Mouse (Mus musculus): ENCODE results near the gene Ptpn13. TPM values are rescaled to one million over a fixed set of nuclear protein-coding genes. Genes with fewer than 3 reads are reported as not detected.
A peak's percentile ranks its signal among the peaks of the same experiment; 100 is the strongest.

Gene Ptpn13
- polyA plus RNA-seq, 1 experiment from 2014 or later: 19.1 TPM

DNA sequence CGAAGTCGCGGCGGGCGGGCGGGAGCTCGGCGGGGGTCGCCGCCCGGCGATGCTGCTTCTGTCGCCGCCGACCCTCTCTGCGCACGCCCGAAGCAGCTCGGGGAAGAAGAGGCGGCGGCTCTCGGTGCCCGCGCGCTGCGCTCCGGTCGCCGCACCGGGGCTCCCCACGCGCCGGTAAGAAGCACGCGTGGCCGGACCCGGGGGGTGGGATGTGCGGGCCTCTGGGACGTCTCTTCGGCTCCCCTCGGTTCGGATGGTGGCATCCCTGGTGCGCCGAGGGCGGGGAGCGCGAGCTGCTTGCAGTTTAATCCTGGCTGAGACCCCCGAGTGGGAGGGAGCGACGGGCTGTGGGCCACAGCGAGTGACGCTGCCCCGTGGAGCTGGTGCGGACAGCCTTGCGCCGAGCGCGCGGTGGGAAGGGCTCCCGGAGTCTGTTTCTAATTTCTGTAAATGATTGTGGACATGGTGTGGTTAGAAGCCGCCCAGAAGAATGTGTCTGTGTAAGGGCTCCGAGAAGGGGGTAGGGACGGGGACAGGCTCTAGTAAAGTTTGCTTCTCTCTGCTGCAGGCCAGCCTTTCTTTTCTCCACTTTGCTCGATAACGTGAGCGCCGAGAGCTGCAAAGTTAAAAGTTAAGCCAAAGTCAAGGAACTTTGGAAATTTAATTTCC, 505 bp downstream of the Ptpn13 start:
- Histone ChIP-seq H3K36me3 (no peaks in the 10 kb centered on the region), H3K4me3 (peak overlapping the region; percentile 82), H3K27ac (replicated peaks) (peak overlapping the region; percentile 90), H3K9me3 (no peaks in the 10 kb centered on the region), H3K9ac (replicated peaks) (peak overlapping the region; percentile 88), H3K4me1 (peaks cover 46% of the 10 kb centered on the region), H3K27me3 (peaks cover 8% of the 10 kb centered on the region; the same call in 1 of the 2 replicates), H3K4me2 (replicated peaks) (peak overlapping the region; percentile 63)
- ATAC-seq (ENCODE audit: low FRiP score, low read depth): peak; percentile 31
- WGBS: under 1% methylated on average over 58 of the region's 67 CpGs

DNA sequence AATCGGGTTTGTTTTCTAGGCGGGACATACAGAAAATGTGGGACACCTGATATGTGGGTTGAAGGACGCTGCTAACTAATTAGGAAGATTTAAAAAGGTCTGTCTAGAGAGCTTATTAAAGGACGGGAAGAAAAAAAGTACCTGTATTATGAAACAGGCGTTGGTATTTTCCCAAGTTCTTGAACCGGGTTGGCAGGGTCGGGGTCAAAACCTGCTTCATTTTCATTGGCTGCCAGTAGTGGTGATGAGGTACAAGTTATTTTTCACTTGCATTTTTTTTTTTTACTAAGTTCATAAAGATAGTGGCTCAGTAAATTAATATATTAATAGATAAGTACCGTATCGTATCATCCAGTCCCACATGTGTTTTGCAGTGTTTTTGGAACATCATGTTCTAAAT, 1.3 kb downstream of the Ptpn13 start:
- Histone ChIP-seq H3K4me1 (peaks cover 38% of the 10 kb centered on the region), H3K36me3 (no peaks in the 10 kb centered on the region)
- 12% methylated on average over 9 of the region's 9 CpGs for WGBS

DNA sequence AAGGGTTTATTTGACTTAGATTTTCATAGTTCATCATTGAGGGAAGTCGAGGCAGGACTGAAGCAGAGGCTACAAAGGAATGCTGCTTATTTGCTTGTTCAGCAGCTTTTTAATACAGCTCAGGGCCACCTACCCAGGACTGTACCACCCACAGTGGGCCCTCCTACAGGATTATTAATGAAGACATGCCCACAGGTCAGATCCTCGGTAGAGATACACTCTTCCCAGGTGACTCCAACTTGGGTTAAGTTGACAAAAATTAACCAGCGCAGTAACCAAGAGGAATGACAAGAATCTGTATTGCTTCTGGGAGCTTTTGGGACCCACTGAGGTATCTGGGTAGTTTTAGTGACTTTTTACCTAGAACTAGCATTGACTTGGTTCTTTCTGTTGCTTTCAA, 6.0 kb downstream of the Ptpn13 start:
- Histone ChIP-seq H3K36me3 (no peaks in the 10 kb centered on the region), H3K4me3 (no peak overlapping the region), H3K4me2 (replicated peaks) (no peak overlapping the region), H3K27me3 (no peaks in the 10 kb centered on the region), H3K9me3 (no peaks in the 10 kb centered on the region), H3K4me1 (peaks cover 21% of the 10 kb centered on the region), H3K9ac (replicated peaks) (no peak overlapping the region), H3K27ac (replicated peaks) (no peak overlapping the region)
- 77% methylated on average over 3 of the region's 3 CpGs for WGBS
- no peak for ATAC-seq (ENCODE audit: low FRiP score, low read depth)

More for the DNA sequence above, 1.3 kb downstream of the Ptpn13 start:
- H3K27me3 ChIP-seq: peaks cover 5% of the 10 kb centered on the region; the same call in 1 of the 2 replicates
- peak overlapping the region; percentile 88; the same call in 1 of the 2 replicates for H3K9ac ChIP-seq (replicated peaks)
- ATAC-seq (ENCODE audit: low FRiP score, low read depth): no peak
- no peak overlapping the region for H3K27ac ChIP-seq (replicated peaks)
- H3K4me2 ChIP-seq (replicated peaks): peak overlapping the region; percentile 63
- peak overlapping the region; percentile 82 for H3K4me3 ChIP-seq
- no peaks in the 10 kb centered on the region for H3K9me3 ChIP-seq

DNA sequence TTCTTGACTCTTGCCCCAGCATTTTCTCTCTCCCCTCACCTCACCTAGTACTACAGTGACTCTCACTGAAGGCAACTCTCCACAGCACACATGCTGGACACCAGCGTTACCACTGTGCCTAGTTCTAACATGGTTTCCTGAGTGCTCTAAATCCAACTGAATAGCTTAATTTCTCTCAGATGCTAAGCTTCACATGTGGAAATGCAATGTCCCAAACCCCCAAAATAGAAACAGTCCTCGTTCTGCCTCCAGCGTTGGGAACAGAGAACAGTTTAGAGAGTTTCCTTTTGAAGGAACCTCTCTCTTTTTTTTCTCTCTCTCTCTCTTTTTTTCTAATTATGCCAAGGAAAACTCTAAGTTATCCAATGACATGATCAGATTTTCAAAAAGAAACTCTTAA, 6.5 kb downstream of the Ptpn13 start:
- no peak for ATAC-seq (ENCODE audit: low FRiP score, low read depth)
- peaks cover 22% of the 10 kb centered on the region for H3K4me1 ChIP-seq
- H3K27me3 ChIP-seq: no peaks in the 10 kb centered on the region
- H3K9me3 ChIP-seq: no peaks in the 10 kb centered on the region
- no peak overlapping the region for H3K27ac ChIP-seq (replicated peaks)
- no peak overlapping the region for H3K4me2 ChIP-seq (replicated peaks)
- no peak overlapping the region for H3K4me3 ChIP-seq
- no peak overlapping the region for H3K9ac ChIP-seq (replicated peaks)
- 81% methylated on average over 3 of the region's 3 CpGs for WGBS
- H3K36me3 ChIP-seq: no peaks in the 10 kb centered on the region

DNA sequence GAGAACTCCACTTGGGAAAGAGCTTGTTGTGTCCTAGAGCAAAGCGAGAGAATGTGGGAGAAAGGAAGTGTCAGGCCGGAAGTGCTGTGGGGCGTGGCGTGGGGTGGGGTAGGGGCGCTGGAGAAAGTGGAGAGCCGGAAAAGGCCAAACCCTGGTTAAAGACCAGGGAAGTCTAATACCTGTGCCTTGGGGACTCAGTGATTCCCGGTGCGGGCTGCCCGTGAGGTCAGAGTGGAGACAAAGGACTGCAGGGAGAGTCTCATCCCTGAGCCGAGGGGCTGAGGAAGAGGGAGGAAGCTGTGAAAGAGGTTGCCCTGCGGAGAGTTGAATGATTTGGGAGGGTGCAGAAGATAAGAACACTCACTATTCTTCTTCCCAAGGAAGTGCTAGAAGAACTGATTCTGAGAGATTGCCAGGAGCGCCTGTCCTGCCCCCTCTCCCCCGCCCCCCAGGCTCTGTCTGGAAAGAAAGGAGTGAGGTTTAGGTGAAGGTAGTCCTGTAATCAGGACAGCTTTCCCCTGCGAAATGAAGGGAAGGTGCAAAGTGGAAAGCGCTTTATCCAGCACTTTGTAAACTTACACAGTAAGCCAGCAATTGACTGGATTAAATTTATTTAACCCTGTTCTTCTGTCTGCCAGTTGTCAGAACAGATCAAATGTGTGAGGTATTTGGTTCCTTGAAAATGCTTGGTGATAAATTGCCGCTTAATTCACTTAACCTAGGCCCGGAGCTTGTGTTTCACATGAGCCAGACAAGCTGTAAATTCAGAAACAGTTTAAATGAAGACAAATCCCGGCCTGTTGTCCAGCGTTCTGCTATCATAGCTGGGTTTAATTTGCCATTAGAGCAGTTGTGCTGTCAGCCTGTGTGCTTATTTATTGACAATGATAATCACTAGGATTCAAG, 11.3 kb downstream of the Ptpn13 start:
- H3K27ac ChIP-seq (replicated peaks): no peak overlapping the region; the same call in 1 of the 2 replicates
- peaks cover 15% of the 10 kb centered on the region for H3K4me1 ChIP-seq
- no peak for ATAC-seq (ENCODE audit: low FRiP score, low read depth)

DNA sequence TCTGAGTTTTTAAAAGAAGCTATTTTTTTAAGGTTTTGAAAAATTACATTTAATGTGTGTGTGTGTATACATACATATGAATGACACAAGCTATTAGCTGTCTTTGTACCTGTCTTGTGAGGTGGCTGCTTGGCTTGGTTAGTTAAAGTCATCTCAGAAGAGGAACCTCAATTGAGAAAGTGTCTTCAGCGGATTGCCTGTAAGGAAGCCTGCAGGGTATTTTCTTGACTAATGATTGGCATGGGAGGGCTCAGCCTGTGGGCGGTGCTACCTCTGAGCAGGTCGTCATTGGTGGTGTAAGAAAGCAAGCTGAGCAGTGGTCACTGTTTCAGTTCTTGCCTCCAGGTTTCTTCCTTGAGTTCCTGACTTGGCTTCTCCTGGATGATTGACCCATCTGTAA, 12.7 kb downstream of the Ptpn13 start:
- no peak for ATAC-seq (ENCODE audit: low FRiP score, low read depth)
- H3K4me1 ChIP-seq: peaks cover 22% of the 10 kb centered on the region
- H3K4me2 ChIP-seq (replicated peaks): no peak overlapping the region

More for the DNA sequence above, 11.3 kb downstream of the Ptpn13 start:
- H3K9ac ChIP-seq (replicated peaks): peak overlapping the region; percentile 49
- no peaks in the 10 kb centered on the region for H3K27me3 ChIP-seq
- no peaks in the 10 kb centered on the region for H3K9me3 ChIP-seq
- H3K4me2 ChIP-seq (replicated peaks): peak overlapping the region; percentile 49
- WGBS: 14% methylated on average over 19 of the region's 19 CpGs
- H3K36me3 ChIP-seq: no peaks in the 10 kb centered on the region
- H3K4me3 ChIP-seq: peak overlapping the region; percentile 30

DNA sequence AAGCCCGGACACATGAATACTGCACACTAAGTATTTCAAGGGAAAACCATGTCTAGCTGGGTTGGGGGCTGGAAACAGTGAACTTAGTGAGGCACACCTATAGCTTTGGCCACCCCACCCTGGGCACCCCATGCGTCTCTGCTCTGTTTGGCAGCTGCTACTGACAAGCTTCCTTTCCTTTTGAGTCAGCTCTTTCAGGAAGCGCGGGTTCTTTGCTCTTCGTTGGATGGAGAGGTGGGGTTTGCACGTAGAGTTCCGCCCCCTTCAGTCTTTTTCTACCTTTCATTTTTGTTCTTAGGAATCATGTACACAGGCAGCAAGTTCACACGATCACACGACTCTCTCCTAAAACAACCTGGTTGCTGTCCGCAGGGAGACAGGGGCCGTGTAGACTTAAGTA, 14.2 kb downstream of the Ptpn13 start:
- Histone ChIP-seq H3K27me3 (no peaks in the 10 kb centered on the region), H3K4me3 (no peak overlapping the region), H3K9ac (replicated peaks) (no peak overlapping the region), H3K4me2 (replicated peaks) (no peak overlapping the region), H3K4me1 (peaks cover 22% of the 10 kb centered on the region), H3K9me3 (no peaks in the 10 kb centered on the region), H3K27ac (replicated peaks) (no peak overlapping the region), H3K36me3 (no peaks in the 10 kb centered on the region)
- no peak for ATAC-seq (ENCODE audit: low FRiP score, low read depth)
- WGBS: 85% methylated on average over 11 of the region's 11 CpGs

More for the DNA sequence above, 12.7 kb downstream of the Ptpn13 start:
- H3K36me3 ChIP-seq: no peaks in the 10 kb centered on the region
- WGBS: 54% methylated on average over 3 of the region's 3 CpGs
- H3K9ac ChIP-seq (replicated peaks): no peak overlapping the region
- no peak overlapping the region for H3K27ac ChIP-seq (replicated peaks)
- no peaks in the 10 kb centered on the region for H3K27me3 ChIP-seq
- no peaks in the 10 kb centered on the region for H3K9me3 ChIP-seq
- no peak overlapping the region for H3K4me3 ChIP-seq

DNA sequence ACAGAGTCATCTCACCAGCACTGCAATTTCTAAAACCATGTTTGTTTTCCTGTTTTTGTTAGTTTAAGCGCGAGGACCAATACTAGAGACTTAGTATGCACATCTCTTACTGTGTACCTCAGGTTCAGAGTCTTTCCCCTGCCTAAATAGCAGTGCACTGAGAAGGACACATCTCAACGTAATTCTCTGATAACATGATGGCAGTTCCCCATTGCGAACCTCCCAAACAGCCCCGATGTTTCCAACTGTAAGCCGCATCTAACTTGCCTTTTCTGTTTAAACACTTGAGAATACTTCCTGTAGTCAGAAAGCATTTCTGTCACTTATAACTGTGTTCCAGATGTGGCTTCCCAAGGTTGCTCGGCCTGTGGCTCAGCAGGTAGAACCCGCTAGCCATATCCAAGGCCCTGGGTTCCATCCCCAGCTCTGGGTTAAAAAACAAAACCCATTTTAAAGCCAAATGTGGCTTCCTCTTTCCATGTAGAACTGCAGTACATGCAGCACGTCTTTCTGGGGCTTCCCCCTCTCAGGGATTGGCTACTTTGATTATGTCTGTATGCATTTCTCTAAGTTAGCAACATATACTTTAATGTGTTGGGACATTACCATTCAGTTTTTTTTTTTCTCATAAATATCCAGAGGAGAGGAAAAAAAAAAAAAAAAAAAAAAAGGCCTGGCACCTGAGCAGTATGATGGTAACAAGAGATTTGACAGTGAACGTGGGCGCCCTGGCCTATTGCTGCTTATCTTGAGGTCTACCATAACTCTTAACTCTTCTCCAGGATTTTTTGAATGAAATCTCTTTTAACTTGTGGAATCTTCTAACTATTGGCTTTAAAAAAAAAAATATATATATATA, 15.7 kb downstream of the Ptpn13 start:
- H3K4me1 ChIP-seq: peaks cover 22% of the 10 kb centered on the region
- no peak for ATAC-seq (ENCODE audit: low FRiP score, low read depth)
- no peaks in the 10 kb centered on the region for H3K36me3 ChIP-seq
- H3K4me2 ChIP-seq (replicated peaks): no peak overlapping the region
- no peaks in the 10 kb centered on the region for H3K27me3 ChIP-seq
- no peak overlapping the region for H3K4me3 ChIP-seq
- WGBS: 88% methylated on average over 11 of the region's 11 CpGs
- H3K9ac ChIP-seq (replicated peaks): no peak overlapping the region
- no peak overlapping the region for H3K27ac ChIP-seq (replicated peaks)
- no peaks in the 10 kb centered on the region for H3K9me3 ChIP-seq

DNA sequence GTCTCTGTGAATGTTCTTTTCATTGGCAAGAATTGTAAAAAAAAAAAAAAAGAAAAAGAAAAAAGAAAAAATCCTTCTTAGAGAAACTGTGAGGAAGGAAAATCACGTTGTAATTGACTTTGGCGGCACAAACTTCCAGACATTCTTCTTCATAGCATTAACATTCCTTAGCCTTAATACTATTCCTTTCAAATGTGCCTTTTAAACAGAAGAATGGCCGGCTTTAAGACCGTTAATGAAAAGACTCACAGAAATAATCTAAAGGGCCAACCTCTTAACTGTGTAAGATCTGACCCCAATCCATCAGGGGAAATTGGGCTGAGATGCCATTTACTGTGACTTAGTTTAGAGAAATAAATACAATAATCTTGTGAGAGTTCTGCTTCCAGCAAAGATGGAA, 16.7 kb downstream of the Ptpn13 start:
- Histone ChIP-seq H3K4me1 (peaks cover 12% of the 10 kb centered on the region), H3K4me2 (replicated peaks) (no peak overlapping the region), H3K36me3 (no peaks in the 10 kb centered on the region), H3K27ac (replicated peaks) (peak overlapping the region; percentile 54; the same call in 1 of the 2 replicates), H3K9me3 (no peaks in the 10 kb centered on the region), H3K27me3 (no peaks in the 10 kb centered on the region), H3K4me3 (no peak overlapping the region), H3K9ac (replicated peaks) (no peak overlapping the region)
- 14% methylated on average over 4 of the region's 4 CpGs for WGBS
- ATAC-seq (ENCODE audit: low FRiP score, low read depth): no peak

DNA sequence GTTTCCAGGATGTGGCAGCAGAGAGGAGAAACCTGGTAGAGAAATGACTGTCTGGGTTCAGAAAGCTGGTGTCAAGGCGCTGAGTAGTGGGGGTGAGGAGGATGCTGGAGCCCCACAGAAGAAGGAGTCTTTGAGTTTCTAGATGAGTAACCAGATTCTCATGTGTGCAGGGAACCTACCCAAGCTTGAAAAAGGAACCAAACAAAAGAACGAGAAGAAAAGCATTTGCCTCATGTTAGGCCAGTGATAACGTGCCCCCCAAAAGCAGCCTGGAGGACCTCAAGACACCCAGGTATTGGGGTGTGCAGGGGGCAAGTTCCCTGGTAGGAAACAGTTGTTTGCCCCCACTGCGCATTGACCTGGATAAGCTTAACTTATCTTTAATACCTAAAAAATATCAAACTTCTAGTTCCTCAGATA, 17.3 kb downstream of the Ptpn13 start:
- 47% methylated on average over 4 of the region's 4 CpGs for WGBS
- Histone ChIP-seq H3K4me3 (no peak overlapping the region), H3K27me3 (no peaks in the 10 kb centered on the region), H3K9ac (replicated peaks) (no peak overlapping the region), H3K9me3 (no peaks in the 10 kb centered on the region), H3K36me3 (no peaks in the 10 kb centered on the region), H3K4me1 (peaks cover 14% of the 10 kb centered on the region), H3K27ac (replicated peaks) (peak overlapping the region; percentile 54; the same call in 1 of the 2 replicates), H3K4me2 (replicated peaks) (no peak overlapping the region)
- no peak for ATAC-seq (ENCODE audit: low FRiP score, low read depth)

DNA sequence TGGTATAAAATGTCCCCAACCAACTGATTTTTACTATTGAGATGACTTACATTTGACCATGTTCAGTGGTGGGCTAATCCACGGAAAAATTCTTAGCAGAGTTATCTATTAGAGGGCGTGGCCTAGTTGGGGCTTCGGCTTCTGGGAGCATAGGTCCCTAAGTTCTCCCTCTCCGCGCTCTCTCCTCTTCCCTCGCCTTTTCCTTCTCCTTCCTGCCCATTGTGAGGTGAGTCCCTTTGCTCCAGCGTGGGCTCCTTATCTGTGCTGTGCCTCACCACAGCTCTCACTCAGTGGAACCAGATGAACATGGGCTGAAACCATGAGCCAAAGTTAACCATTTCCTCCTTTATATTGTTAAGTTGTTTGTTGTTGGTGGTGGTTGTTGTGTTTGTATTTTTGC, 17.9 kb downstream of the Ptpn13 start:
- Histone ChIP-seq H3K4me2 (replicated peaks) (no peak overlapping the region), H3K4me1 (peaks cover 20% of the 10 kb centered on the region), H3K27ac (replicated peaks) (no peak overlapping the region), H3K9ac (replicated peaks) (no peak overlapping the region), H3K9me3 (no peaks in the 10 kb centered on the region), H3K27me3 (no peaks in the 10 kb centered on the region), H3K4me3 (no peak overlapping the region), H3K36me3 (no peaks in the 10 kb centered on the region)
- ATAC-seq (ENCODE audit: low FRiP score, low read depth): no peak
- WGBS: 69% methylated on average over 7 of the region's 7 CpGs
